20 mouse cellular contexts compared by ENCODE assay signal in the genomic region with DNA sequence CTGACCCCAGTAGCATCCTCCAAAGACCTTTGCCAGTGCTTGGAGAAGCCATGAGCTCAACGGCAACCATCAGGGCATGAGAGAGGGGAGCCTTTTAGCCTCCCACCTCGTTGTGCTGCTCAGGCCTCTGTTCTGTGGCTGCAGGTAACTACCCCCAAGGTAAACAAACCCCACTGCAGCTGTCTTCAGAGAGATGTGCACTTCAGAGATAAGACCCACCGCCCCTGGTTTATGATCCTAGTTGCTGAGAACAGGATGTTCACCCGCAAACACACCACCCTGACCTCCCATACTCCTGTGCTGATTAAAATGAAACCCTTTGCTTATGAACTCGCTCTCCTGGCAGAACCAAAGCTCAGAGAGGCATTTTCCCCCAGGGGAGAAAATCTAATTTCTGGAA. TPM values are rescaled to one million over a fixed set of nuclear protein-coding genes. Genes with fewer than 3 reads are reported as not detected.
DNase-seq lines count a peak whose midpoint lies in the region; ATAC-seq and TF ChIP-seq lines count a peak whose summit lies in the region.
"Had no signal": no experiment of that assay in that cellular context is flagged by ENCODE, and none has a peak within 500 bp of the region (broad histone marks: within the 10 kb centered on the region; RNA-seq: fewer than 3 reads in every experiment).

No protein-coding gene starts in this region.

- H3K9ac ChIP-seq in midbrain, postnatal 0 days (replicated peaks; ENCODE audit: low read length, poor library complexity, severe bottlenecking): no peak overlapping the region
- no peak overlapping the region for H3K9ac ChIP-seq in intestine, embryonic 16.5 days (ENCODE audit: low read depth, low read length)
- peak overlapping the region; percentile 23; the same call in 1 of the 2 replicates for H3K9ac ChIP-seq in neural tube, embryonic 13.5 days
- H3K9ac ChIP-seq: heart, embryonic 15.5 days; stomach, embryonic 15.5 days had no signal

- H3K4me3 ChIP-seq in midbrain, embryonic 10.5 days: no peak overlapping the region
- H3K4me3 ChIP-seq in midbrain, postnatal 0 days (ENCODE audit: low read depth, low read length): no peak overlapping the region
- no peak overlapping the region for H3K4me3 ChIP-seq in intestine, embryonic 16.5 days (ENCODE audit: low read length)
- H3K4me3 ChIP-seq in neural tube, embryonic 13.5 days: no peak overlapping the region
- H3K4me3 ChIP-seq: erythroblast, embryonic 14.5 days; heart, embryonic 15.5 days; stomach, embryonic 15.5 days had no signal

- WGBS in midbrain, embryonic 10.5 days: 58% methylated on average over 5 of the region's 5 CpGs
- WGBS in midbrain, postnatal 0 days: 30% methylated on average over 5 of the region's 5 CpGs
- WGBS in intestine, embryonic 16.5 days: 24% methylated on average over 5 of the region's 5 CpGs
- WGBS in neural tube, embryonic 13.5 days: 25% methylated on average over 5 of the region's 5 CpGs

- H3K4me2 ChIP-seq in midbrain, postnatal 0 days (ENCODE audit: low read depth, low read length, poor library complexity, severe bottlenecking): no peak overlapping the region
- no peak overlapping the region for H3K4me2 ChIP-seq in intestine, embryonic 16.5 days (ENCODE audit: low read depth, low read length)
- no peak overlapping the region for H3K4me2 ChIP-seq in neural tube, embryonic 13.5 days
- H3K4me2 ChIP-seq: heart, embryonic 15.5 days; stomach, embryonic 15.5 days had no signal

- DNase-seq in midbrain, embryonic 10.5 days (ENCODE audit: low spot score): no peak
- DNase-seq in midbrain, postnatal 0 days (ENCODE audit: low spot score): no peak
- DNase-seq in kidney, postnatal 4 days: no peak
- no peak for DNase-seq in frontal cortex, postnatal 10 days (ENCODE audit: low spot score in 2 of 2)
- no peak for DNase-seq in urinary bladder, adult 18-20 months (ENCODE audit: low spot score in 2 of 2)
- no peak for DNase-seq in heart, adult 9 months (ENCODE audit: low spot score in 2 of 2)
- DNase-seq: cerebellum, adult 8-10 months; gastrocnemius, postnatal 25 days; kidney, adult 2 months; liver; right cerebral cortex, postnatal 4 days had no signal

- no peaks in the 10 kb centered on the region for H3K36me3 ChIP-seq in midbrain, embryonic 10.5 days
- H3K36me3 ChIP-seq in midbrain, postnatal 0 days (ENCODE audit: insufficient read depth, low read length): no peaks in the 10 kb centered on the region
- no peaks in the 10 kb centered on the region for H3K36me3 ChIP-seq in intestine, embryonic 16.5 days (ENCODE audit: control insufficient read depth, insufficient read depth, low read length)
- H3K36me3 ChIP-seq in neural tube, embryonic 13.5 days: no peaks in the 10 kb centered on the region
- H3K36me3 ChIP-seq: heart, embryonic 15.5 days; stomach, embryonic 15.5 days had no signal

- H3K27ac ChIP-seq in midbrain, embryonic 10.5 days (replicated peaks): peak overlapping the region; percentile 74
- no peak overlapping the region for H3K27ac ChIP-seq in midbrain, postnatal 0 days (ENCODE audit: low read depth, low read length)
- H3K27ac ChIP-seq in intestine, embryonic 16.5 days (ENCODE audit: low read length): no peak overlapping the region
- H3K27ac ChIP-seq in neural tube, embryonic 13.5 days (replicated peaks): peak overlapping the region; percentile 90
- H3K27ac ChIP-seq: heart, embryonic 15.5 days; stomach, embryonic 15.5 days had no signal

- no peak for ATAC-seq in midbrain, postnatal 0 days (ENCODE audit: low FRiP score)
- peak; percentile 56 for ATAC-seq in intestine, embryonic 16.5 days
- no peak for ATAC-seq in neural tube, embryonic 13.5 days (ENCODE audit: low read depth)

- no peak for TF ChIP-seq CTCF in midbrain, postnatal 0 days (IDR thresholded peaks at IDR 0.05)

- peaks cover 13% of the 10 kb centered on the region for H3K27me3 ChIP-seq in midbrain, embryonic 10.5 days (ENCODE audit: low read depth, poor library complexity, severe bottlenecking)
- no peaks in the 10 kb centered on the region for H3K27me3 ChIP-seq in midbrain, postnatal 0 days (ENCODE audit: insufficient read depth, low read length)
- no peaks in the 10 kb centered on the region for H3K27me3 ChIP-seq in intestine, embryonic 16.5 days (replicated peaks; ENCODE audit: control insufficient read depth, insufficient read depth, low read length)
- H3K27me3 ChIP-seq in neural tube, embryonic 13.5 days: no peaks in the 10 kb centered on the region
- H3K27me3 ChIP-seq: stomach, embryonic 15.5 days had no signal

- H3K9me3 ChIP-seq in midbrain, embryonic 10.5 days (replicated peaks): no peaks in the 10 kb centered on the region
- no peaks in the 10 kb centered on the region for H3K9me3 ChIP-seq in midbrain, postnatal 0 days (ENCODE audit: low read length)
- no peaks in the 10 kb centered on the region for H3K9me3 ChIP-seq in intestine, embryonic 16.5 days (ENCODE audit: control insufficient read depth, low read length)
- no peaks in the 10 kb centered on the region for H3K9me3 ChIP-seq in neural tube, embryonic 13.5 days
- H3K9me3 ChIP-seq: heart, embryonic 15.5 days; stomach, embryonic 15.5 days had no signal

- H3K4me1 ChIP-seq in midbrain, embryonic 10.5 days: peaks cover 57% of the 10 kb centered on the region
- H3K4me1 ChIP-seq in midbrain, postnatal 0 days (ENCODE audit: insufficient read depth, low read length): peaks cover 6% of the 10 kb centered on the region; the same call in 1 of the 2 replicates
- H3K4me1 ChIP-seq in intestine, embryonic 16.5 days (ENCODE audit: control insufficient read depth, insufficient read depth, low read length): no peaks in the 10 kb centered on the region
- peaks cover 55% of the 10 kb centered on the region for H3K4me1 ChIP-seq in neural tube, embryonic 13.5 days (replicated peaks)
- H3K4me1 ChIP-seq: stomach, embryonic 15.5 days had no signal

RNA-seq across cellular contexts. Expression of a gene that starts 38.0 kb away (rescaled TPM):
- polyA plus RNA-seq in midbrain, embryonic 10.5 days (2016; fragmentation: Nextera tagmentation; extraction: Ambion mirVana): not detected in 2 replicates
- total RNA-seq in midbrain, postnatal 0 days (2014; rRNA removed): not detected in 2 replicates
- polyA plus RNA-seq in midbrain, postnatal 0 days (2015; fragmentation: Nextera tagmentation; extraction: Ambion mirVana): 0.26 TPM in 1 of 2 replicates, not detected in the other
- polyA plus RNA-seq in intestine, embryonic 16.5 days (2015; fragmentation: Nextera tagmentation; extraction: Ambion mirVana): not detected in 2 replicates
- not detected in 2 replicates for polyA plus RNA-seq in neural tube, embryonic 13.5 days (2015; fragmentation: Nextera tagmentation; extraction: Ambion mirVana)
- total RNA-seq: gastrocnemius, postnatal 25 days; left cerebral cortex, adult 18-20 months; MEL had no signal
- polyA plus RNA-seq: C2C12; erythroblast, embryonic 14.5 days; heart, embryonic 15.5 days; kidney, adult 2 months; large intestine, adult 2 months; stomach, embryonic 15.5 days had no signal

Comparison
In these comparisons a context has a peak if more than half of its experiments do, and no peak if none do; other contexts are left out.
1. H3K27ac ChIP-seq: peak in midbrain, embryonic 10.5 days (single experiment) and neural tube, embryonic 13.5 days (single experiment); none in midbrain, postnatal 0 days (single experiment) and intestine, embryonic 16.5 days (single experiment).